Mouse (Mus musculus): ENCODE results near the gene Dnajc3.
A peak's percentile ranks its signal among the peaks of the same experiment; 100 is the strongest.

The Dnajc3 gene

DNA sequence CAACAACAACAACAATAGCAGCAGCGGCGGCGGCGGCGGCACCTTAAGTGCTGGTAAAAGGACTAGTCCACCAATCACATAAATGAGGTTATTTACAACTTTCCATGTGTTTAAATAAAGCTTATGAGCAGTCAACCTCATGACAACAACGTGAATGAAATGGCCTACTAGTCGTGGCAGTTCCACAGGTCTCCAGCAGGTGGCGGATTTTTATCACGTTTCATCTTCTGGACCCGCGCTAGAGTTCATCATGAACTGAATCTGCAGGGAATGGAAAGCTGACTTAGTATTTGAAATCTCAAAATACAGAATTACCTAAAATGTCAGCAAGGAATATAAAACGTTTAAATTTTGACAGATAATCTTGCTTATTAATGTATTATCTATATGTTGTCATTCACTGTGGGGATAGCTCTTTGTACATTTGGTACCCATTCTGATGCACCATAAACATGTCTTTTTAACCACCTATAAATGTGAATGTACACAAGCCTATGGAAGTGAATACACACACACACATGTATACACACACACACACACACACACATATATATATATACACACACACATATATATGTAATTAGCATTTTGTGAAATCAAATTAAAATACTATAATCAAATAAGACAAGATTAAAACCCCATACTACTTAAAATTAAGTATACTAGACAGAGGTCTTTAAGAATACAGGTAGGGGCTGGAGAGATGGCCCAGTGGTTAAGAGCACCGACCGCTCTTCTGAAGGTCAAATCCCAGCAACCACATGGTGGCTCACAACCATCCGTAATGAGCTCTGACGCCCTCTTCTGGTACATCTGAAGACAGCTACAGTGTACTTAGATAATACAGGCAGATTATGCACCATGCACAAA lies 49.1 kb downstream of the Dnajc3 start:
- peak; percentile 79 for DNase-seq

DNA sequence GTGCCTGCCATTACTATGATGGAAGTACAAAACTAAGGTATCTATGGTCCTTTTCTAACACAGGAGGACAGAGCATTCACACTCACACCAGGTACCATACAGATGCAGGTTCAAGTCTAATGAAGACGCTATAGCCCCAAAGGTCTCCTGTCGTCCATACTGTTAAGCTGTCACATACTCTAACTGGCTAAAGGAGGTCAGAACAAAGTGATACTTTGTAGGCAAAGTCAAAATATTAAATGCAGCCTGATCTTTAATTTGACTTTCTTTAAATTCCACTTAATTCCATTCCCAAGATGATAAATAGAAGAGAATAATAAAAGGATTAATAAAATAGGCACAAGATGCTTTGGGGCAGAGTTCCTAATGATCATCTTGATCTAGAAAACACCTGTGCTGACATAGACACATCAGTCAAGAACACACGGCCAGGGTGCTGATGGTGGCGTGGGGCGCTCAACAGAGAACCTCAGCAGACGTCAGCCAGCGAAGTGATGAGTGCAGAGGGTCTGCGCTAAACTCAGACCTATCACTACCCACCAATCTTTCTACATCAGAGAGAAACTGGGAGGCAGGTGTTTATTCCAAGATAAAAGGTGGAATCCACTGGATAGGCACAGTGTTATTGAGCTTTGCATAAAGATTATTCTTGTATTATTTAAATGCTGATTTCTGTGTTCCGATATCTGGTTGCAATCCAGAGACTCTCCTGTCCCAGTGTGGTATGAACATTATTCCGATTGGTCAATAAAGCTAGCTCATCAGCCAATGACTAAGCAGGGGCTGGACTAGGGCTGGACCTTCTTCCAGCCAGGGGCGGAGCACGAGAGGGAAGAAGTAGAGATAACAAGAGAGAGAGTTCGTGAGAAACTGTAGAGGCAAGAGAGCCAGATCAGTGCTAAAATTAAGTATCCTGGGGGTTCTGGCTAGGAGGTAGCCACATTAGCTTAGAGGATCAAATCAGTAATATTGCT lies 50.0 kb downstream of the Dnajc3 start:
- no peak for DNase-seq

DNA sequence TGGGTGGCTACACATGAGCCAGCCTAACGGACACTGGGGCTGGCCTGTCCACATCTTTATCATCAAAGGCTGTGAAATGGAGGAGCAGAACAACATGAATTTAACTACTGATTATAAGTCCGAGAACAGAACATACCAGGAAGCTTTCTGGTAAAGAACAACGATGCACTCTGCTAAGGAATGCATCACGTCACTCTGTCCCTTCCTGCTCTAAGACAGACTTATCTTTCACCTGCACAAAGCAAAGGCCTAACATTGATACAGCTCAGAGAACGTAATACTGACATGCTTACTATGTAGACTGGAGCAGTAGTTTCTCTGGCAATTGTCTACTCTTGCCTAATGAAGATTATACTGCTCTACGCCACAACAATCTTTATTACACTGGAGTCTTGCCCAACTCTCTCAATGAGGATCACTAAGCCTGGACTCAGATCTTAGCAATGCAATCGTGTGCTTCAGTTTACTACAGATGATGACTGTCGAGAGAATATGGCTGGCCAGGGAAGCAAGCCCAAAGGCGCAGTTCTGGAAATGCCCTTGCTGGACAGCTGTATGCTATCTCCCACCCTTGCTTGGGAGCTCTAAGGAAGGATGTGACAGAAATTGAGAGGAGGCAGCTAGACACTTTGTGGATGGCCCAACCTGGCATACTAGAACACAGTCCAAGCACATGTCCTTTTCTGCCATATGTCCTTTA lies 57.6 kb downstream of the Dnajc3 start:
- DNase-seq: peak; percentile 8

DNA sequence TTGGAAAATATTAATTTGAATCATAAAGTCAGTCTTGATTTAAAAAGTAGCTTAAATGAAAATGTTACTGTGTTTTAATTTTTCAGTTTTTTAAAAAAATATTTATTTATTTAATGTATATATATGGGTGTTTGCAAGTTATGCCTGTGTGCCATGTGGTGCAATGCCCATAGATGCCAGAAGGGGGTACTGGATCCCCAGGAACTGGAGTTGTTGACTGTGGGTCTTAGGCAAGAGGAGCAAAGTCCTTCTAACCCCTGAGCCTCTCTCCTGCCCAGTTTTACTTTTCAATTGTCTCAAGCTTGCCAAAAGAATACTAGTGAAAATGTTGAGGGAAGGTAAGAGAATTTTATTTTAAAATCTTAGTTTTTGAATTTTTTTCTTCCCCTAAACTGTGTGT lies 65.5 kb downstream of the Dnajc3 start:
- peak; percentile 23 for DNase-seq

DNA sequence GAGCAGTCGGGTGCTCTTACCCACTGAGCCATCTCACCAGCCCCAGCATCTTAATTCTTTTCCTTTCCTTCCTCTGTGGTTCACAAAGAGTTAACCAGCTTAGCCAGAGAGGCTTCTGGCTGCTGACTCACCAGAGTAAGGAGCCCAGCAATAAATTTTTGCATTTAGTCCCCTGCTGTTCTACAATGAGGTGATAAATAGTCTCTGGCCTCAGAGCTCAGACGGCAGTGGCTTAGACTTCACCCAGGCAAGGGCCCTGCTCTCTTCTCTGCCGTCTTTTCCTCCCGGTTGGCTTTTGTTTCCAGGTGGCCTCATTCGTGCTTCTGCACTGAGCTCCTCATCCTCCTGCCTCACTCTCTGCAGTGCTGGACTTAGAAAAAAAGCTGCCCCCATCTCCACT lies 68.1 kb downstream of the Dnajc3 start:
- DNase-seq: no peak

DNA sequence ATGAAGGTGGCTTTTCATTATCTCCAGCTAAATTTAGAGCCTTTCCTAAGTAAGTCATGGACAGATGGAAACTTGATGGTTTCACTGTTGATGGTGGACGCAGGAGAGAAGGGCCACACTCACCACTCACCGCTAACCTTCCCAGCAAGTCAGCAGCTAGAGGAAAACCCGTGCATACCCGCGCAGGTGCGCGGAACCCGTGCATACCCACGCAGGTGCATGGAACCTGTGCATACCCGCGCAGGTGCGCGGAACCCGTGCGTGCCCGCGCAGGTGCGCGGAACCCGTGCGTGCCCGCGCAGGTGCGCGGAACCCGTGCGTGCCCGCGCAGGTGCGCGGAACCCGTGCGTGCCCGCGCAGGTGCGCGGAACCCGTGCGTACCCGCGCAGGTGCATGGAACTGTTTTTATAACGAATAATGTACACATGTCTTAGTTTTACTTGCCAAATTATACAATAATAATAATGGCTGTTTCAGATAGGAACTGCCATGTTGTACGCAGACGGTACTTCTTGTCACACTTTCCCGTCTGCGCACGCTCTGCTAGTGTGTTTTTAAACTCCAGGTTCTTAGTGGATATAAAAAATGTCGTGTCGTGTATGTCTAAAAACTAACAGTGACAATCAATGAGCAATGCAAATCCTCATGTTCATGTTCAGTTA lies 68.8 kb downstream of the Dnajc3 start:
- no peak for DNase-seq

DNA sequence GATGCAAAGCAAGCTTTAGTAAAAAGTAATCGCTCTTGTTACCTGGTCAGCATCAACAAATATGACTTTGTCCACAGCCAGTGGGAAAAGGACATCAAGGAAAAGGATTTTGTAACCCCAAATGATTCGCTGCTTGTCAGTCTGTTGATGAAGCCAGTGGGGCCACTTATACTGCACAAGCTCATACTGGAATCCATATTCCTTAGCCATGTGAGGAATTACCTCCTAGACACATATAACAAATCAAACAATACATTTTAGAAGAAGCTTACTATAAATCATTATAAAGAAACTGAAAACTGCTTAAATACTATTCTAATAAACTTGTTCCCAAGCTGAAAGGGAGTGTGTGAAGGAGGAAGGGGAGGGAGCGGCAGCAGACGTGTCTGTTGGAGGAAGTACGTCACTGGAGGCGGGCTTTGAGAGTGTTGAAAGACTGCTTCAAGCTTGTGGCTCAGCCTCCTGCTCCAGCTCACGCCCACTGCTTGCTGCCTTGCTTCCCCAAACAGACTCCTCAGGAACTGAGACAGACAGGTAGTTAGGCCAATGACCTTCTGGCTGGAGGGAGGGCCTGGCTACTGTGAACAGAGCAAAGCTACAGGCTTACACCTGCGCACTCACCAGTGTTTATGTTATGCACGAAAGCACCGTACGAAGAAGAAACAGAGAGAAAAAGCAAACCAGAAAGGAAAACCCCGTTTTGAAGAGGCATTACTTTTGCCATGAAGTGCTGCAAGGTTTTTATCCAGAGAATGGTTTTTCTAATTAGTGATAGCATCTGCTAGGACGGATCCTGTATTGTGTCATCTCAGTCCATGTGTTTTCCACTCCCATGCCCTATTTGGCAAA lies 69.6 kb downstream of the Dnajc3 start:
- peak; percentile 98 for DNase-seq

DNA sequence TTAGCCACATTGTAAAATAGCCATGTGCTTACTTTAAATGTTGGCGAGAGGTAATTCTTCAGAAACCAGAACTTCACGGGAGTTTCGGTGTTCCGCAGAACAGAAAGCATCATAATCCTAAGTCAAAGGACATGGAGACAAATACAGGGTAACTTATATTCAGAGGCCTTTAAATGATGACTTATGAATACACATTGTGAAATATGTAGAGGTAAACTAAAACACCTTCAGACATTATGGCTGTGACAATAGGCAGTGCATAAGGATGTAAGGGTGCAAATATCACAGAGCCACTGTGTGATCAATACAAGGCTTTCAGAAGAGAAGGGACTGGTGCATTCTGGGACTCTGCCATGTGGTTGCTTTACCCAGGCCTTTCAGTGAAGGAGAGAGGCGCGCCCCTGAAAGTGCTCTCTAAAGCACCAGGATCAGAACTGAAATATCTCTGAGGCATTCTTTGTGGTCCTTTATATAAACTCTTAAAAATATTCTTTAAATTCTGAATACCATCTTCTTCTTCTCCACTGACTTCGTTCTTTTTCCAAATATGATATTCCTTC lies 70.3 kb downstream of the Dnajc3 start:
- no peak for DNase-seq

DNA sequence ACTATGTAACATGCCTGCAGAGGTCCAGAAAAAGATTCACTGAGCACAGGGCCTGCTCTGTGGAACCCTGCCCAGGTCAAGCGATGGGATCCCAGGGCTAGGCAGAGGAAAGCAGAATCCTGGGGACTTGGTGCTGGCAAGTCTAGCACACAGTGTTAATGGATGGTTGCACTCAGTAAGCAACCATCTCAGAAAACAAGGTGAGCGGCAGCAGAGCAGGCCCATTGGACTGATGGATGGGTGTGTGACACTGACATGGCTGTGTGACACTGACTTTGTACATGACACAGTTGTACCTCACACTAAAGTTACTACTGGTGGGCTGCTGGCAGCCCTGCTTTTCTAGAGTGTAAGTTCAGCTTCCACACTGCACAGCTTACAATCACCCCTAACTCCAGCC lies 71.8 kb downstream of the Dnajc3 start:
- DNase-seq: no peak

DNA sequence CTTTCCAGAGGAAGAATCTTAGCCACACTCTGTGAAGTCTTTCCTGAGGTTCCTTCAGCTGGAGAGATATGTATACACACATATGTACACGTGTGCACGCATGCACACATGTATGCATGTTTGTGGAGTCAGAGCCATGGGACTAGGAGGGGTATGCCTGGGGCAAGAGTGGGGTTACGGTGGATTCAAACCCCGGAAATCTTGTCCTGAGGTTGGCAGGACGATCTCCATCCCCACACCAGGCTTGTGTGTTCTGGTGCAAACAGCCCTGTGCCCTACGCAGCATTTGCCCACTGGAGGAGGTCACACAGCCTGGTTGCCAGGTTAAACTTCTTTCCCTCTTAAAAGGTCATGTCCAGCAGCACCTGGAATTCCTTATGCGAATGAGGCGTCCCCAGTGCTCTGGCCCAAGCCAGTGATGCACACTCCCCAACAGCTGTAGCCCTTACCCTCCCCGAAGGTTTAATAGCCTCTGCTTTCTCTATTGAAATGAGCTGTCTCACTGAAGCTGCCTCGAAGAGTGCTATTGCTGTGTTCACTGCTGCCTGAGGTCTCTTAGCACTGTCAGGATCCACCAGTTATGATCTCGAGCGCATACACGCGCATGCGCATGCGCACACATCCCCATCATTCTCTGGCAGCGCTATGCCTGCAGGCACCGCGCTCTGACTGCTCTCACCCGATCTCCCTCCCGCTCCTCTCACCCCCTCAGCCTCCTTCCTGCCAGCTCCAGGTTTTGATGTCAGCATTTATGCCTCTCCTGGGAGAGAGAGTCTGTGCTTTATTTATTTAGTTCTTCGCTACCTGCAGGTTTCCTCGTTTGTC lies 75.0 kb downstream of the Dnajc3 start:
- DNase-seq: peak; percentile 24

DNA sequence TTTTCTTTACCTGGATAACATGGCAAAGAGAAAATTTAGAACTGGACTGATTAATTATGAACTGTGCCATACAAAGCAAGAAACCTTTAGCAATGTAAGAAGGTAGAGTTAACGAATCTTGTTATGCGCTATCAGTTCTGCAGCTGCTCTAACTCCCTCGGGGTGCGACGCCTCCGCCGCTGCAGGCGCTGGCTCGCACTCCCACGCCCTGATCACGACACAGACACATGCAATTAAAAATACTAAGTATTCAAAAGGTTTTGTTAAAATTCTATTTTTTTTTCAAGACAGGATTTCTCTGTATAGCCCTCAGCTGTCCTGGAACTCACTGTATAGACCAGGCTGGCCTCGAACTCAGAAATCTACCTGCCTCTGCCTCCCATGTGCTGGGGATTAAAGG lies 75.8 kb downstream of the Dnajc3 start:
- no peak for DNase-seq

DNA sequence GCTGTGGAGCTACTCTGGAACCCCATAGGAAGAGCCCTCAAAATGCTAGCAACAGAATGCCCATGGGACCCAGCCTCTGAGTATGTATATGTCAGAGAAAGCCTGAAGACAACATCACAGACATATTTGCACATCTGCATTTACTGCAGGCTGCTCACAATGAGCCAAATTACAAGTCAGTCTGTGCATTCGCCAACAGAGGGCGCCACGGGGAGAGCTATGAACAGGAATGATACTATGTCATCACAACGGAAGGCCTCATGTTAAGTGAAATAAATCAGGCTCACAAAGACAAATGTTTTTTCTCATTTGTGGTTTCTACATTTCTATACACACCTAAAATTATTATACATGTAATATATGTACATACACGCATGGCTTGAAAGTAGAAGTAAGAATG lies 88.1 kb downstream of the Dnajc3 start:
- DNase-seq: peak; percentile 8

DNA sequence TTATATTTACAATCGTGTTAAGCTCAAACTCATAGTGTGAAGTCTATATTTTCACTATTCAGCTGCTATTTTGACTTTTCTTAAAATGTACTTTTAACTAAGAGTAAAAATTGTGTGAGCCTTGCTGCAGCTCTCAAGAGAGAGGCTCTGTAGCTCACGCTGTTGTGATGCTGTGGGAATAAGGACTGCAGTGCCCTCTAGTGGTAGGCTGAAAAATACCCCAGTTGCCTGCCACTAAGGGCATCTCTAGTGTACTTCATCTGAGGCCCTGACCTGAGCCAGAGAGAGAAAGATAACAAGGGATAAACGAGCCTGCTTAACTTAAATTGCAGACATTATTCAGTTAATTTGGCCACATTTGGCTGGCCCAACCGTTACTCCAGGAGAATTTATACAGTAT lies 89.4 kb downstream of the Dnajc3 start:
- DNase-seq: peak; percentile 73

DNA sequence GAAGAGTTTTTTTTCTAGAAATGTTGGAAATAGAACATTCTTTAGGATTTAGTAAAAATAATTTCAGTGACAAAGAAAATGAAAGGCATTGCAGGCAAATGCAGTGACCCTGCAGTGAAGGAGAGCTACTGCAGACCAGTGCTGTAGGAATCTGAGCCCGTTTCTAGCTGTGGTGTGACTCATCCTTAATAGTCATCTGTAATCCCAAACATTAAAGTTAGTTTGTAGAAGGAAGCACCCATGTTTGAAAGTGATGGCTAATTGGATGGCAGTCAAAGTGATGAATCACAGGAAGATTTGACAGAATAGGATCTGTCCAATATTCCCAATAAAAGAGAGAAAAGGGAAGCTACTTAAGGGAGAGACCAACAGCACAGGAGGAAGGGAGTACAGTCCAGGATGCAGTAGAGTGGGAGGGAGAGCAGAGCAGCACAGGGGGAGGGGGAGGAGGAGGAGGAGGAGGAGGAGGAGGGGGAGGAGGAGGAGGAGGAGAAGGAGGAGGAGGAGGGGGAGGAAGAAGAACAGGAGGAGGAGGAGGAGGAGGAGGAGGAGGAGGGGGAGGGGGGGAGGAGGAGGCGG lies 90.0 kb downstream of the Dnajc3 start:
- DNase-seq: no peak
